Mouse (Mus musculus): ENCODE data around the gene Tspan31.

GRCm38 (mm10) chr10:127090560-127091411, 20.7 kb upstream of the Tspan31 start:
- no peak for TF ChIP-seq CTCF (IDR thresholded peaks at IDR 0.05; ENCODE audit: low read depth, low read length)
- TF ChIP-seq POLR2A (IDR thresholded peaks at IDR 0.05; ENCODE audit: borderline replicate concordance, low read depth, low read length): no peak

All from bone marrow macrophage, adult 2 months (primary cell).